Mouse (Mus musculus) cerebellum, postnatal 10 days (tissue): ENCODE results near the gene AY358078.
"Not testable (repeated sequence)": the region's sequence is repeated elsewhere in the genome, so short reads cannot be mapped to it uniquely, and the experiment has no call there.

Experiments
- DNase-seq, 2 experiments: peaks; one replicate each; pipeline ENCODE4 v3.0.0; 2021; ENCODE audit warnings: mixed read lengths in 2 of 2

AY358078 gene

GRCm38 (mm10) chr14:51799746-51800145 lies at the start of gene AY358078:
TSS of gene AY358078 (plus strand) at chr14:51800046.
- DNase-seq = no peak

- no peak for DNase-seq
Measured at GRCm38 (mm10) chr14:51755944-51756343, 43.9 kb upstream of the AY358078 start.

GRCm38 (mm10) chr14:51771378-51771777 lies 28.5 kb upstream of the AY358078 start:
- peak; percentile 7 to 28 for DNase-seq

- DNase-seq = no peak
Measured at GRCm38 (mm10) chr14:51773490-51773889, 26.4 kb upstream of the AY358078 start, which contains the start of gene Ang4. TSS of gene Ang4 (minus strand) at chr14:51773590.

GRCm38 (mm10) chr14:51777791-51778190 lies 22.1 kb upstream of the AY358078 start:
- DNase-seq = peak in 1 of 2 experiments; percentile 19

GRCm38 (mm10) chr14:51778865-51779481 lies 20.9 kb upstream of the AY358078 start:
- no peak for DNase-seq

- no peak for DNase-seq
Measured at GRCm38 (mm10) chr14:51786335-51786734, 13.5 kb upstream of the AY358078 start.

GRCm38 (mm10) chr14:51787061-51787460 lies 12.8 kb upstream of the AY358078 start:
- peak; percentile 19 to 35 for DNase-seq

- DNase-seq = no peak
Measured at GRCm38 (mm10) chr14:51789196-51789595, 10.7 kb upstream of the AY358078 start.

- no peak for DNase-seq
Measured at GRCm38 (mm10) chr14:51794106-51794505, 5.7 kb upstream of the AY358078 start.

- no peak for DNase-seq
Measured at GRCm38 (mm10) chr14:51826625-51827024, 26.8 kb downstream of the AY358078 start.

GRCm38 (mm10) chr14:51827842-51828241 lies 28.0 kb downstream of the AY358078 start:
- peak; percentile 50 to 56 for DNase-seq

- DNase-seq = no peak
Measured at GRCm38 (mm10) chr14:51829188-51829587, 29.3 kb downstream of the AY358078 start.

GRCm38 (mm10) chr14:51838480-51838879 lies 38.6 kb downstream of the AY358078 start:
- DNase-seq = peak; percentile 29 to 35

- DNase-seq = no peak
Measured at GRCm38 (mm10) chr14:51842250-51842649, 42.4 kb downstream of the AY358078 start.

GRCm38 (mm10) chr14:51842781-51843180 lies 42.9 kb downstream of the AY358078 start:
- no peak for DNase-seq

GRCm38 (mm10) chr14:51843882-51844281 lies 44.0 kb downstream of the AY358078 start:
- DNase-seq = no peak

GRCm38 (mm10) chr14:51846566-51846965 lies 46.7 kb downstream of the AY358078 start:
- DNase-seq = no peak

- DNase-seq = peak; percentile 18 to 20
Measured at GRCm38 (mm10) chr14:51851006-51851405, 51.2 kb downstream of the AY358078 start.

GRCm38 (mm10) chr14:51853399-51853798 lies 53.6 kb downstream of the AY358078 start, which contains the start of gene Ear6:
TSS of gene Ear6 (plus strand) at chr14:51853699.
- no peak for DNase-seq

- not testable (repeated sequence) for DNase-seq
Measured at GRCm38 (mm10) chr14:51855280-51855679, 55.4 kb downstream of the AY358078 start.

- peak; percentile 39 to 42 for DNase-seq
Measured at GRCm38 (mm10) chr14:51863603-51864002, 63.8 kb downstream of the AY358078 start.

GRCm38 (mm10) chr14:51870756-51871155 lies 70.9 kb downstream of the AY358078 start:
- no peak for DNase-seq

- no peak for DNase-seq
Measured at GRCm38 (mm10) chr14:51871741-51872140, 71.9 kb downstream of the AY358078 start.
